16 mouse cellular contexts compared by ENCODE assay signal in the genomic region with DNA sequence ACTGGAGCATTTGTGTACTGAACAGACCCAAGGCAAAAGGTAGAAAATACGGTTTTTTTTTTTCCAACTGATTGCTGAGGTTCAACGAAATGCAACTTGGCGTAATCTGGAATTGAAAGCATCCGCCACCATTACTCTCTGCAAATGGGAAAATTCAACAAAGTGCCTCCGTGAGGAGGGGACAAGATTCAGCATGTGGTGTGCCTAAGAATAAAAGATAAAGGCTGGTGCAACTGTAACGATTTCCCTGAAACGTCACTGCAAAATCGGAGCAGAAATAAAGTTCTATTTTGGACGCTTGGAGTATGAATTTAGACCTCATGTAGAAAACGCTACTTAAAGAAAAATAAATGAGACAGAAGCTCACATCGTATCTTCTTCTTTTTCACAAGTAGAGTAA.
"Had no signal": no experiment of that assay in that cellular context is flagged by ENCODE, and none has a peak within 500 bp of the region (broad histone marks: within the 10 kb centered on the region; RNA-seq: fewer than 3 reads in every experiment).

No protein-coding gene starts in this region.

- DNase-seq: kidney, adult 11 months; kidney, postnatal 10 days; kidney, postnatal 4 days; lung, embryonic 14.5 days; lung, postnatal 14 days; thymus, postnatal 4 days had no signal

- H3K27me3 ChIP-seq: liver, embryonic 15.5 days; megakaryocyte, embryonic 14.5 days; midbrain, embryonic 15.5 days; neural tube, embryonic 12.5 days; stomach, embryonic 15.5 days had no signal

- H3K27ac ChIP-seq: layer of hippocampus, adult 2 months; limb, embryonic 10.5 days; liver, embryonic 15.5 days; macrophage; midbrain, embryonic 15.5 days; neural tube, embryonic 12.5 days; stomach, embryonic 15.5 days had no signal

- ATAC-seq: midbrain, embryonic 15.5 days had no signal

- H3K36me3 ChIP-seq: limb, embryonic 10.5 days; liver, embryonic 15.5 days; midbrain, embryonic 15.5 days; neural tube, embryonic 12.5 days; stomach, embryonic 15.5 days had no signal

- H3K4me1 ChIP-seq: liver, embryonic 15.5 days; megakaryocyte, embryonic 14.5 days; midbrain, embryonic 15.5 days; neural tube, embryonic 12.5 days; stomach, embryonic 15.5 days had no signal

- H3K4me3 ChIP-seq: layer of hippocampus, adult 2 months; limb, embryonic 10.5 days; liver, embryonic 15.5 days; megakaryocyte, embryonic 14.5 days; midbrain, embryonic 15.5 days; neural tube, embryonic 12.5 days; stomach, embryonic 15.5 days had no signal

- H3K9me3 ChIP-seq: limb, embryonic 10.5 days; liver, embryonic 15.5 days; megakaryocyte, embryonic 14.5 days; midbrain, embryonic 15.5 days; neural tube, embryonic 12.5 days; stomach, embryonic 15.5 days had no signal

- H3K9ac ChIP-seq: liver, embryonic 15.5 days; lung, embryonic 14.5 days; midbrain, embryonic 15.5 days; neural tube, embryonic 12.5 days; stomach, embryonic 15.5 days had no signal

- H3K4me2 ChIP-seq: liver, embryonic 11.5 days; liver, embryonic 15.5 days; lung, embryonic 14.5 days; midbrain, embryonic 11.5 days; midbrain, embryonic 15.5 days; neural tube, embryonic 12.5 days; stomach, embryonic 15.5 days had no signal
